Mouse (Mus musculus) heart, embryonic 12.5 days (tissue): ENCODE measurements around the gene Tmem199. TPM values are rescaled to one million over a fixed set of nuclear protein-coding genes. Genes with fewer than 3 reads are reported as not detected.

ENCODE experiments used
- polyA plus RNA-seq: library from polyadenylated mRNA; unstranded; fragments of >200 nt; fragmentation: Nextera tagmentation; extraction: Ambion mirVana; gene quantifications from 2 replicates; pipeline ENCODE4 v1.2.1, GENCODE M21; 2016

The Tmem199 gene
- polyA plus RNA-seq, 1 experiment from 2014 or later, result 49.9 TPM

Other genes starting within 250 kb of the Tmem199 start
- gene BC030499, start 221.3 kb downstream of the Tmem199 start, polyA plus RNA-seq, result 0.54 TPM in 1 of 2 replicates, not detected in the other
- gene Spag5, start 210.6 kb downstream of the Tmem199 start, polyA plus RNA-seq, result 27.2 and 34.0 TPM in 2 replicates
- gene Aldoc, start 189.2 kb downstream of the Tmem199 start, polyA plus RNA-seq, result 10.0 and 12.6 TPM in 2 replicates
- 71.4 and 75.6 TPM in 2 replicates for gene Pigs, start 183.8 kb downstream of the Tmem199 start, polyA plus RNA-seq
- gene Unc119, start 168.7 kb downstream of the Tmem199 start, polyA plus RNA-seq, result 45.6 and 47.7 TPM in 2 replicates
- not detected in 2 replicates for gene Foxn1, start 125.6 kb downstream of the Tmem199 start, polyA plus RNA-seq
- not detected in 2 replicates for gene Slc13a2, start 90.0 kb downstream of the Tmem199 start, polyA plus RNA-seq
- gene Slc46a1, start 46.5 kb downstream of the Tmem199 start, polyA plus RNA-seq, result 6.0 and 7.3 TPM in 2 replicates
- gene Sarm1, start 14.4 kb downstream of the Tmem199 start, polyA plus RNA-seq, result 0.31 and 0.40 TPM in 2 replicates
- gene Vtn, start 13.1 kb downstream of the Tmem199 start, polyA plus RNA-seq, result 0.45 and 3.6 TPM in 2 replicates
- gene Sebox, start 8.7 kb downstream of the Tmem199 start, polyA plus RNA-seq, result not detected in 2 replicates
- gene Poldip2, start within 50 bp of the Tmem199 start, polyA plus RNA-seq, result 146 TPM in 2 replicates
- gene Tnfaip1, start 24.2 kb upstream of the Tmem199 start, polyA plus RNA-seq, result 80.1 and 83.8 TPM in 2 replicates
- gene Ift20, start 24.2 kb upstream of the Tmem199 start, polyA plus RNA-seq, result 96.2 and 104 TPM in 2 replicates
- gene Tmem97, start 38.6 kb upstream of the Tmem199 start, polyA plus RNA-seq, result 58.4 and 65.9 TPM in 2 replicates
- gene Nlk, start 185.2 kb upstream of the Tmem199 start, polyA plus RNA-seq, result 13.4 and 13.7 TPM in 2 replicates
- 25.2 and 28.1 TPM in 2 replicates for gene Ccnq, start 239.6 kb upstream of the Tmem199 start, polyA plus RNA-seq